Mouse (Mus musculus): ENCODE measurements at regions not wholly inside any gene's neighbourhood (a gene's known extent, or its start where the extent isn't known, plus 50 kb on each side); places are given as distances from the start of the nearest gene placed in this dataset.

GRCm38 (mm10) chr7:113059967-113060284 is 106.2 kb downstream of the Rassf10 start:
- DNase-seq (ENCODE audit: low spot score), result no peak

GRCm38 (mm10) chr7:113060991-113061390 is 107.2 kb downstream of the Rassf10 start:
- no peak for DNase-seq (ENCODE audit: low spot score)

DNA sequence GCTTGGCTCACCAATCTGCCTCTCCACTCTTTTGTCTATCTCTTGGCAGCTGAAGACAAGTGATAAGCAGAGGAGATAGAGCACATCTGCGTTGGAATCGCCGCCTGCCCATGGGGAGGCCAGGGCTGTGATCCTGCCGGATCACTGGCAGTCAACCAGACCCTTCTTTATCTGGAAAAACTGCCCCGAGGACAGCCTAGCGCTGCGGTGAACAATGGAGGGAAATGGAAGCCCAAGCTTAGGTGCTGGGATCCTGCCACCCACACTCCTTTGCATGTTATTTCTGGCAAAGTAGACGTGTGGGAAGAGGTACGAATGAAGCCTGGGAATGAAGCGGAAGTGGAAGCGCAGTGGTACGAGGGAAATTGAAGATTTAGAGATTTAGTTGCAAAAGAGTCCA is 112.8 kb downstream of the Rassf10 start:
- DNase-seq (ENCODE audit: low spot score), result no peak

GRCm38 (mm10) chr7:113068296-113068695 is 114.5 kb downstream of the Rassf10 start:
- DNase-seq (ENCODE audit: low spot score), result no peak

DNA sequence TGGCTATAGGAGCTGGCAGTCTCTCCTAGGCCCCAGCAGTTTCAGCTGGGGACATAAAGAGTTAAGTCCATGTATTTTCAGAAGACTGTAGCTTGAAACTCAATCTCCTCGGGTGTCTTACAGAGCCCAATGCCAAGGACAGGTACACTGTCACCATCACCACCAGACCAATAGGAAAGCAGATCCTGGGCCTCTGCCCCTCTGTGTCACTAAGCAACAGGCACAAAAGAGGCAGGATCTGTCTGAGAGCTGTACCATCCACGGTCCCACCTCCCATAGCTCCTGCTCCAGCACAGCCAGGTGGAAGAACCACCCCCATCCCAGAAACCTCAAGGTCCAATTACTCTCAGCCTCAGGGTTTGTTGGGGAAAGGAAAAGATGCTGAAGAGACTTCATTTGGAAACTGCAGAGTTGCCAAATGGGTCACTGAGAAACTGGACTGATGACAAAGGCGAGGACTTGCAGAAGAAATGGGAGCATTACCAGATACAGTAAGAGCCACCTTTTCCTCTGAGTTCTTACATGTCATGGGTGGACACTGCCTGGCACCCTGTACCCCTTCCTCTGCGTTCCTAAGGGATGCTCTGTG is 115.7 kb downstream of the Rassf10 start:
- DNase-seq (ENCODE audit: low spot score), result no peak

DNA sequence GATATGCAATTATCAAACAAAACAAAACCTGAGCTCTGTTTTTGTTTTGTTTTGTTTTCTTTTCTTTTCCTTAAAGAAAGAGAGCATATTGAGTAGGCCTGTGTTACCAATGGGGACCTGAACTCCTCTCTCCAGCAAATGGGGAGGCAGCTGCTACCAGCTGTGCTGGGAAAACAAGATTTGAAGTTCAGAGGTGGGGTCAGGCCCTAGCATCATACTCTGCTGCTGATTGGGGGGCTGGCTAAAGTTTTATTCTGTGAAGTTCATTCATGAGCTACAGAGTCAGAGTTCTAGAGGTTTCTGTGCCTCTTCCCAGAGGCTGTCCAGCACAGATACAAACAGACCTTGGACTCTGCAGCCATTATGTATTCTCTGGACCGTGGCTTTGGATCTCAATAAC is 117.7 kb downstream of the Rassf10 start:
- DNase-seq (ENCODE audit: low spot score), result no peak

DNA sequence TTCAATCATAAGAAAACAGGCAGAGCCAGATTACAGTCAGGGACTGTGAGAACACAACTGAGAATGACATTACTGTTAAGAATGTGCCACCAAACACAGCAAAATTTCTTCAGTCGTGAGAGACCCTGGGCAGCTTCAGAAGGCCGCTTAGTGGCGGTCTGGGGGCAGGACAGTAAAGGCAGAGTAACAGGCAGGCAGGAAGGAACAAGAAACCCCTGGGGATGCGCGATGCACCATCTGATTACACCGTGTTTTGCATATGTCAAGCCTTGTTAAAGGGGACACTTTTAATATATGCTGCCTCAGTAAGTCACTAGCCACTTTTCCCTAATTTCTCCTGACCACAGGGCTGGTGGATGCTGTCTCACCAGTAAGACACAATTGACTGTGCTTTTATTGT is 120.0 kb downstream of the Rassf10 start:
- DNase-seq (ENCODE audit: low spot score), result no peak

GRCm38 (mm10) chr7:113075371-113075770 is 121.6 kb downstream of the Rassf10 start:
- DNase-seq (ENCODE audit: low spot score), result no peak

- no peak for DNase-seq (ENCODE audit: low spot score)
Observed at GRCm38 (mm10) chr7:113076243-113076642, 122.5 kb downstream of the Rassf10 start.

DNA sequence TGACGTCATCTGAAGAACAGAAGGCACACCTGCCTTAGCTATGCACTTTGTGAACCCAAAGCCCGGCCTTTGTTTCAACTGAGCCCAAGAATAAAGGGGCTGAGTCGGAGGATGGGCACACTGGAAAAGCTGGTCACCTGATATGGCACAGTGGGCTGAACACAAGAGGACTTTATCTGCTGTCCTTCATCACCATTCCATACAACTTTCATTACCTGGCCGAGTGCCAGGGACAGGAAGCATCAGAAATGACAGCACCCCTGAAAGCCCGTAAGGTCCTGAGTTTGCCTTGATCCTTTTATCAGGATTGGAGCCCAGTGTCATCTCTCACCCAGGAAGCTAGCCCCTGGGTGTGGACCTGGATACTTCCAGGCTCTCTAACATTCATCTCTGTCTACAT is 126.1 kb upstream of the Arntl start:
- DNase-seq (ENCODE audit: low spot score), result no peak

- DNase-seq (ENCODE audit: low spot score), result no peak
Observed at GRCm38 (mm10) chr7:113084930-113085625, 122.2 kb upstream of the Arntl start.

DNA sequence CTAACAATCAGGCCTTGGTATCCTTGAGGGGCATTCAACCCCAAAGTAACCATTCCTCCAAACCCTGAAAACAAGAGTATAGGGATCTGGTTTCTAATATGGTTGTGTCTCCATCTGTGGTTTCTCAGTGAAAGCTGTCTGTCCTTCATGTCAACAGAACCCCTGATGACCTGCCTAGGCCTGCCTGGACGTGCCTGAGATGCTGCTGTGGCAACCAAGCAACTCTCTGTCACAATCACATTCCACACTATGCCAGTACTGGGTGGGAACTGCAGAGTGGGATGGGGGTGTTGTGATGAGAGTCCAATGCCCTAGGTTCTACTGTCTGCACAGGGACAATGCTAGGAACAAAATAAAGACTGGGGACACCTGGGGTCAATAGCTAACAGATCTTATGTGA is 121.1 kb upstream of the Arntl start:
- DNase-seq (ENCODE audit: low spot score), result no peak

DNA sequence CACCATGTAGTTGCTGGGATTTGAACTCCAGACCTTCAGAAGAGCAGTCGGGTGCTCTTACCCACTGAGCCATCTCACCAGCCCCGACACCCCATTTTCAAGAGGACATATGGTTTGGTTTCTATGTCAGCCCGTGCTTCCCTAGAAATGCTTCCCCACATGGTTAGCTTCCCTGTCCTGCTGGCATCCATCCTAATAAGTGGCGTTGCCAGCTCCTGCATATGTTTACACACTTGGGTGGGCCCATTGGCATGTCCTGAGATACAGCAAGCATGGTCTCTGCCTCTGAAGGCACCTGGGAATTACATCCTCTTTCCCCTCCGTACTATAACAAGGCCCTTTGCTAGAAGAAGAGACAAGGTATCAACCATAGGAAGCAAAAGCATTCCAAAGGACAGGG is 119.6 kb upstream of the Arntl start:
- DNase-seq (ENCODE audit: low spot score), result no peak

- no peak for DNase-seq (ENCODE audit: low spot score)
Observed at GRCm38 (mm10) chr7:113089044-113089443, 118.2 kb upstream of the Arntl start.

- DNase-seq (ENCODE audit: low spot score), result no peak
Observed at GRCm38 (mm10) chr7:113093931-113094330, 113.3 kb upstream of the Arntl start.

DNA sequence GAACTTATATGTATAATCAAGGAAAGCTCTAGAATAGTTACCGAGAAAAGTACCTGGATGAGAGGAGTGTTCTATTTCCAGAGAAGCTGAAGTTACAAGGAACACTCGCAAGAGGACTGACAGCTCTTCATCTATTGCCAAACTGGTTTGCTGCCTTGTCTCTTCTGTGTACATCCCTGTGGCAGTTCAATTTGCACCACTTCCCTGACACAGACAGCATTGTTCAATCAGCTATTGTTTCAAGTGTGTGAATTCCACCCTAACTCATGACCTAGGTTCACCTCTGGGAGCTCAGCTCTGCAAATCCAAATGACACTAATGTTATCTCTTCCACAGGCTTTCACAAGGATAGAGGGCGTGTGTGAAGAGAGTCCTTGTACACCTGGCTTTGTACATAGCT is 112.2 kb upstream of the Arntl start:
- no peak for DNase-seq (ENCODE audit: low spot score)

DNA sequence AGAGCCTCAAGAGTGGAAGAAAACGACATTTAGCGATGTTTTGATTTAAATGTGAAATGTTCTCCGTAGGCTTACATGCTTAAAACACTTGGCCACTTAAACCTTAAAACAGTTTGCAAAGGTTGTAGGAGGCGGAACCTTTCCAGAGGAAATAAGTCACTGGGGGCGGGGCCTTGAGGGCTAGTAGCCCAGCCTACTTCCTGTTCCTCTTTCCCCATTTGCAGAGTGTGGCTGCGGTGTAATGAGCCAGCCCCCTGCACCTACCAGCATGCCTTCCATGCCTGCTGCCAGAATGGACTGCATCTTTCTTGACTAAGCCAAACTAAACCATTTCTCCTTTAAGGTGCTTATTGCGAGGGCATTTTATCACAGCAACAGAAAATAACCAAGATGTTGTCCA is 103.0 kb upstream of the Arntl start:
- no peak for DNase-seq (ENCODE audit: low spot score)

DNA sequence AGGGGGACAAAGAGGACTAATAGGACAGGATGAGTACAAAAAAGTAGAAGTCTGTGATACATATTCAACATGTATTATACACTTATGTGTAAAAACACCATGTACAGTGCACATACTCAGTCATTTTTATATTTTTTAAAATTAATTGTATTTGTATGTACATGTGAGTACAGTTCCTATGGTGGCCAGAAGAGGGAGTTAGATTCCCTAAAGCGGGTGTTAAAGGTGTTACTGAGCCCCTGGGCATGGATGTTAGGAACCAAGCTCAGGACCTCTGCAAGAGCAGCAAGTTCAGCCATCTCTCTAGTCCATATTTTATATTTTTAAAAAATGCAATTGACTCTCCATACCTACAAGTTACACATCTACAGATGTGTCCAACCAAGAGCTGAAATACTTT is 101.9 kb upstream of the Arntl start:
- DNase-seq (ENCODE audit: low spot score), result no peak

DNA sequence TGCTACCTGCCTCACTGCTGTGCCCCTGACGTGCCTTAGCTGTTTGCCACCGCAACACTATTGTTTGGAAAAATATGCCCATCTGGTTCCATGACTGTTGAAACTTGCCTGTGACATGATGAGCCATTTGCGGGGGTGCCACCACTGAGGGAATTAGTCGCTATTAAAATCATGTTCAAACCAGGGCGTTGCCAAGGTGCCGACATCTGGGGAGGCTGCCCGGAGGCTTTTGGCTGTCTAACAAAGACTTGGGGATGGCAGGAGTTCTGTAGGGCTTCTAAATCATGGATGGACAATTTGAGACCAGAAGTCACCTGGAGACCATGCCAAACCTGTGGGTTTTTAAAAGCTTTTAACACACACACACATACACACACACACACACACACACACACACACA is 100.5 kb upstream of the Arntl start:
- DNase-seq (ENCODE audit: low spot score), result no peak

- DNase-seq (ENCODE audit: low spot score), result no peak
Observed at GRCm38 (mm10) chr7:113107965-113108364, 99.3 kb upstream of the Arntl start.

DNA sequence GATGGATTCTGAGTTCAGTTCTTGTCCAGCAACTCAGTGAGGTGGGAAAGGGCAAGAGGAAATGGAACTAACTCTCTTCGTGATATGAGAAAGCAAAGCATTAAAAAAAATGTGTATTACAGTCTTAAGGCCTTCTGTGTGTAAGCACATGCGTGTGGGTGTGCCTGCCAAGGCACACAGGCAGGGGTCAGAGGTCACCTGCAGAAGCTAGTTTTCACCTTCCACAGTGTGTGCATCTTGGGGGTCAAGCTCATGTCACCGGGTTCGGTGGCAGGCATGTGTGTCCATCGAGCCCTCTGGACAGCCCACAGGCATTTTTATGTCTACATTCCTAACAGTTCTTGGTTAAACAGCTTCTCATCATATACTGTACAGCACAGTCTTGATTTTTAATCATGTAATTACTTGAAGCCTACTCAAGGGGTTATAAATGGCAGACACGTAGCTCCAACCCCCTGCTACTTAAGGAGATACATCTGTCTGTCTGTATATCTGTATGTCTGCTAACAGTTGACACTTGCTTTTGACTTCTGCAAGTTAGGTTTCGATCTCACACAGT is 98.7 kb upstream of the Arntl start:
- no peak for DNase-seq (ENCODE audit: low spot score)

GRCm38 (mm10) chr7:113109481-113109880 is 97.8 kb upstream of the Arntl start:
- no peak for DNase-seq (ENCODE audit: low spot score)

DNA sequence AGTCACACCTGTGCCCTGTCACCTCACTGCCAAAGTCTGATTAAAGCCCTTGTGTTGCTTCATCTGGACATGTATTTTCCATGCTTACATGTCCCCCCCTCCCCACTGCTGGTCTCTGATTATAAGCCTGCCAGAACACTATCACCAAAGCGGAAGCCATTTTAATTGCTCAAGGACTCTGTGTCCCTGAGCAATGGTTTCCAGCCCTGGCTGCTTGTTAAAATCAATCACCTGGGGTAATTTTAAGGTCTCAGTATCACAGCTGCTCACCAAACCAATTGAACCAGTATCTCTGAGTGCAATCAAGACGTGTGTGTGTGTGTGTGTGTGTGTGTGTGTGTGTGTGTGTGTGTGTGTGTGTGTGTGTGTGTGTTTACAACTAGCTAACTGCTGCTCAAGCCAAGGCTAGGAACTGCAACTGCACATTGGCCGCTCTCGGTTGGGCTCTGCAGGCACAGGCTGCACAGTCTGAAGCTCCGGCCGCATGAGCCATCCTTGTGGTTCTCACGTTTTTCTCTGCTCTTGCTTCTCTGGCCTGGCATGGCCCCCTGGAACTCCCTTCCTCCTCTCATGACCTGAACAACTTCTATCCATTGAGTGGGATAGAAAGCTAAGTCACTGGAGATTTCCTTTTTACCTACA is 96.3 kb upstream of the Arntl start:
- DNase-seq (ENCODE audit: low spot score), result no peak

All from gastrocnemius, adult 18-20 months (tissue).